Mouse (Mus musculus): ENCODE data around the gene Btf3. TPM values are rescaled to one million over a fixed set of nuclear protein-coding genes. Genes with fewer than 3 reads are reported as not detected.

Btf3 gene
- total RNA-seq, 2 experiments from 2014 or later, result 195 to 218 TPM

DNA sequence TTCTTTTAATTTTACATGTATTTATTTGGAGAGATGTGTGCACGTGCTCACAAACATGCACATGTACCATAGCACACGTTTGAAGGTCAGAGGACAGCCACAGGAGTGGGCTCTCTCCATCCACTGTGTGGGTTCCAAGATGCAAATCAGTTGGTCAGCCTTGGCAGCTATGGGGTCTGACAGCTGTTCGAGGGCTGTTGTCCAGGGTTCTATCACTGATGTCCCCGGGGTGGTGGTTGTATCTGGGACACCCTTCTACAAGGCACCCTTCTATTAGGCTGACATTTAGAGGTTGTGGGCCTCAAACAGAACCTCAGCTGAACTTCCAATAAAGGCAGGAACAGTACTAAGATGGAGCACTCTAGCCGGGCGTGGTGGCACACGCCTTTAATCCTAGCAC is 40.6 kb downstream of the Btf3 start:
- DNase-seq, result no peak

DNA sequence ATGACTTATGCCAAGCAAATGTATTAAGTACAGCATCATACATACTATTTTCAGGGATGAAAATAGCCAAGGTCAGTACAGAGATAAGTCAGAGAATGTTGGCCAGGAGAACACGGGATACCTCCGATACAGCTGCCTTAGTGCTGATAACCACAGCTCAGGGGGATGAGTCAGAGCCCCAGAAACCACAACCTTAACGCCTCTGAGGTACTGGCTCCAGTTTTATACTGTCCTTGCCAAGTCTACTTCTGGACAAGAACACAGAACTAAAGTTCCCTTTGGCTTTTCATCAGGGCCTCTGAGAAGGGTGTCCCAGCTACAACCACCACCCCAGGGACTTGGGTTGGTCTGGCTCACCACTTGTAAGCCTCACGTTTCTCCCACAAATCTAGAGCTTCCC is 41.2 kb downstream of the Btf3 start:
- DNase-seq, result peak; percentile 35 to 77

DNA sequence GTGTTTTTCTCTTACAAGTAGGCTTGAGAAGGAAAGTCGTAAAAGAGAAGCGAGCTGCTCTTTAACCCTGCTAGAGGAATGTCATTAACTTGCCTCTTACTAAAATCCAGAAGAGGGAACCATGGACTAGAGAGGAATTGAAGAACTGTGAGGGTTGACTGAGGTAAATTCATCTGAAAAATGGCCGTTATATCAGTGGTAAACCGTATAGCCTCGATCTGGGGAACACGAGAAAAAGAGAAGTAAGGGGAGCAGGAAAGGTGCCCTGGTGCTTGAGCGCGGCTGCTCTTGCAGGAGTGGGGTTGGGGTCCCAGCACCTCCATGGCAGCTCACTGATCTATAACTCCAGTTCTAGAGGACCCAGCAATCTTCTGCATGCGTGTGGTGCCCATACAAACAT is 42.8 kb downstream of the Btf3 start:
- DNase-seq, result no peak

DNA sequence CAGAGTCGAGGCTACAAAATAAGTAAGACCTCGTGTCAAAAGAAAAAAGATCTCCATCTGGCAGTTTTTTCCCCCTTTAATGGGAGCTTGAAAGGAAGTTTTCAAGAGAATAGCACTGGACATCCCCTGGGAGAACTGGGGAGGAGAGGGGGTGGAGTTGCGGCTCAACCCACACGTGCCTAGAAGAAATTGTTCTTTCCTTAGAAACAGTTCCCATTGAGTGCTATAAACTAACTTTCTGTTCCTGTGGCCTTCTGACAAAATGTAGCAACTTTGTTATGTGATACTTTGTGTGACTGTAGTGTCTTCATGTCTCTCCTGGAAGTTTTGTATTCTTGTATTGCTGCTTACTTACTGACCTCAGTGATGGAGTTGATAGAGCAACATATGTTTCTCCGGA is 52.7 kb downstream of the Btf3 start:
- DNase-seq, result no peak

DNA sequence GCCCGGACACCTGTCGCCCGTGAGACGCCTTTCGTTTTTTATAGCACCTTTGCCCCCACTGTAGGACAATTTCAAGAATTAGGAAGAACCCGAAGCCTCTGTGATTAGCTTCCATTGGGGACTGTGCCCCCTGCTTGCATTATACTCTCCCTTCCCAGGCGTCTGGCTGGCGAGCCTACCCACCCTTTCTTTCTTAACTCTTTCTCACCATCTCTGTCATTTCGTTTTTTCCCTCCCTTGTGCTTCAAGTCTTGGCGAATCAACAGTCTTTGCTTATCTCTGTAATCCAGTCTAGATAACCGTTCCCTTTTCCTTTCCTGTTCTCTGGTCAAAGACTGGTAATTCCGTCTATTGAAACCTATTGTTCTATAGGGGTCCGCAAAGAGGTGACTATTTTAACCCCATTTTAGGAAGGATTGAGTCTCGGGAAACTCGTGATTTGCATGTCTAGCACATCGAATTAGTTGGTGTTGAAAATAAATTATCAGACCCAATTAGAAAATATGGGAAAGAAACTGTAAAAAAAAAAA is 53.3 kb downstream of the Btf3 start:
- DNase-seq, result no peak

DNA sequence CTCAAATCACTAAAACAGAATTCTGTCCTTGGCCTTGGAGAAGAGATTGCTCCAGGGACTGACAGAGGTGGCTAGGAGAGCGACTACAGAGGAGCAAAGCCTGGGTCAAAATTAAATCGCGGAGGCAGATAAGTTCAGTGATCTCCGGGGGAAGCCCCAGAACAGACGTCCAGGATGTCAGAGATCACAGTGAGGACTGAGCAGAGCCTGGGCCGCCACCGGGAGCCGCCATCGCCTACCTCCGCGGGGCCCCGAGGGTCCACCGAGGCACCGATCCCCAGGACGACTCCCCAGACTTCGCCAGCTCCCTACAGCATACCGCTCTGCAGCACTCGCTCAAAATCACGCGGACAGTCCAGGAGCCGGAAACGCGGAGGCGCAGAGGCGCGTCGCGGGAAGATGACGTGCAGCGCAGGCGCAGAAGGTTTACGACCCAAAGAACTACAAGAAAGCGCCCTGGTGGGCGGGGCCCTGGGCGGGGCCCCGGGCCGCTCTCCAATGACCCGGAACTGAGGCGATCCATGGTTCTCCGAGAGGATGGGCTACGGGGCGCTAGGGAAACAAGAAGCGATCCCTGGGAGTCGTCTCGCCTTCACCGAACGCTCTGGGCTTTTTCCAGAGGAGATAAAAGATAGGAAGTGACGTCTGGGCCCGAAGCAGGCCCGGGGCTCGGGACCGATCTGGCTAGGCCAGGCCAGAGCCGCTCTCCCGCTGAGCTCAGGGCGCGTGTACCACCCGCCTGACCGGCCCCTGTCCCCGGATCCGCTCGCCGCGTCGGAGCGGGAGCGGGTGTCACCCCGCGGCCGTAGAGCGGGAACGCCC is 54.0 kb downstream of the Btf3 start, which contains the start of the genes Utp15 and Ankra2:
TSS of gene Utp15 (minus strand) at position 406 of the 822 bp plus-strand sequence.
TSS of gene Ankra2 (plus strand) at position 439 of the 822 bp plus-strand sequence.
- DNase-seq, result peak; percentile 97 to 99

Other genes starting within 250 kb of the Btf3 start
- 1 to 10 TPM; 5.1 to 7.9 TPM for gene Arhgef28, start 110.6 kb downstream of the Btf3 start, total RNA-seq (2021)
- 1 to 10 TPM; 5.4 to 7.5 TPM for gene Utp15, start 54.0 kb downstream of the Btf3 start, total RNA-seq (2021)
- 10 to 100 TPM; 39.7 to 43.5 TPM for gene Ankra2, start 53.9 kb downstream of the Btf3 start, total RNA-seq (2021)
- not detected for gene Gm21976, start 37.1 kb downstream of the Btf3 start, total RNA-seq (2021)
- under 1 TPM; 0.05 to 0.08 TPM for gene Foxd1, start 37.2 kb upstream of the Btf3 start, total RNA-seq (2021)
- not detected for gene Gm10320, start 175.0 kb upstream of the Btf3 start, total RNA-seq (2021)